Mouse (Mus musculus) stomach, embryonic 14.5 days (tissue): ENCODE measurements around the gene Smim14. TPM values are rescaled to one million over a fixed set of nuclear protein-coding genes. Genes with fewer than 3 reads are reported as not detected.

ENCODE experiments used
- ATAC-seq: fragments of 200-750 bp; cut with Nextera tagmentation; 2 replicates; pipeline ENCODE4 v1.8.0; 2017; ENCODE audit warnings: low read depth, moderate TSS enrichment; ENCODE audit not compliant: insufficient number of reproducible peaks, insufficient read depth, low FRiP score
- H3K27ac ChIP-seq: fragments of 300-500 bp; sonication (generic); 2 replicates; pipeline ENCODE4 v1.5.1; 2014; ENCODE audit warnings: mild to moderate bottlenecking, low read length, moderate library complexity, mixed read lengths
- H3K27me3 ChIP-seq: fragments of 300-500 bp; sonication (generic); 2 replicates; pipeline ENCODE4 v1.6.1; 2014; ENCODE audit warnings: low read length, control low read depth, mixed read lengths; ENCODE audit not compliant: control insufficient read depth, insufficient read depth
- H3K36me3 ChIP-seq: fragments of 300-500 bp; sonication (generic); 2 replicates; pipeline ENCODE4 v1.6.1; 2014; ENCODE audit warnings: mild to moderate bottlenecking, control low read depth, low read length, moderate library complexity, mixed read lengths; ENCODE audit not compliant: control insufficient read depth, insufficient read depth
- H3K4me1 ChIP-seq: fragments of 300-500 bp; sonication (generic); 2 replicates; pipeline ENCODE4 v1.6.1; 2014; ENCODE audit warnings: low read length, control low read depth, mixed read lengths; ENCODE audit not compliant: control insufficient read depth, insufficient read depth
- H3K4me2 ChIP-seq: fragments of 300-500 bp; sonication (generic); replicated peaks from 2 replicates; pipeline ENCODE4 v1.6.1; 2014; ENCODE audit warnings: low read depth, low read length, control low read depth
- H3K4me3 ChIP-seq: fragments of 300-500 bp; sonication (generic); 2 replicates; pipeline ENCODE4 v1.5.1; 2014; ENCODE audit warnings: low read depth, low read length, control low read depth
- H3K9ac ChIP-seq: fragments of 300-500 bp; sonication (generic); replicated peaks from 2 replicates; pipeline ENCODE4 v1.6.1; 2014; ENCODE audit warnings: low read depth, mild to moderate bottlenecking, control low read depth, low read length, moderate library complexity, mixed read lengths
- H3K9me3 ChIP-seq: fragments of 300-500 bp; sonication (generic); 2 replicates; pipeline ENCODE4 v1.6.1; 2016; ENCODE audit warnings: low read depth, low read length, control low read depth; ENCODE audit not compliant: control insufficient read depth
- WGBS: fragments of 180-500 bp; shearing (Covaris S2); extraction: QIAGEN DNeasy Blood & Tissue Kit; methylation state at CpG from one replicate; pipeline ENCODE4 v1.1.7; 2014; 5-methylcytosine and 5-hydroxymethylcytosine counted together
- polyA plus RNA-seq: library from polyadenylated mRNA; unstranded; fragments of >200 nt; fragmentation: Nextera tagmentation; extraction: Ambion mirVana; gene quantifications from 2 replicates; pipeline ENCODE4 v1.2.1, GENCODE M21; 2014

The Smim14 gene
- polyA plus RNA-seq, 1 experiment from 2014 or later: 133 TPM

DNA sequence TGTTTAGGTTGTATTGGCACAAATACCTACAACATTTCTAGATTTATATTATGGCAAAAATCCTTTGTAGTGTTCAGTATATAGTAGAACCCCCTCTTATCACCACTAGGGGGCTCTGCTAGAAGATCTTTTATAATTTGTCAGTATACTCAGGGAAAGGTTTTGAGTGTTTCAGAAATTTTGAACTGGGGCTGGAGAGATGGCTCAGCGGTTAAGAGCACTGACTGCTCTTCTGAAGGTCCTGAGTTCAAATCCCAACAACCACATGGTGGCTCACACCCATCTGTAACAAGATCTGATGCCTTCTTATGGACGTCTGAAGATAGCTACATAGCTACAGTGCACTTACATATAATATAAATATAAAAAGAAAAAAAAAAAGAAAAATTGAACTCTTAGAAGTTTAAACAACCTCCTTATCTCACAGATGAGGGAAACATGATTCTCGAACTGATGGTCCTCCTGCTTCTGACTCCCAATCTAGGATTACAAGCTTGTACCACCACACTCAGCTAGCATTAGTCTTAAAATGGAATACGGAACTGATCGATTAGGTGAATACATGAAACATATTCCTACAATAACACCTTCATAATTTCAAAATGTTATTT lies 1.4 kb downstream of the Smim14 start:
- ATAC-seq: no peak
- no peak overlapping the region for H3K27ac ChIP-seq
- no peaks in the 10 kb centered on the region; the same call in 1 of the 2 replicates for H3K36me3 ChIP-seq
- no peak overlapping the region for H3K4me3 ChIP-seq
- H3K4me2 ChIP-seq: no peak overlapping the region
- H3K9me3 ChIP-seq: no peaks in the 10 kb centered on the region
- no peak overlapping the region for H3K9ac ChIP-seq
- H3K27me3 ChIP-seq: no peaks in the 10 kb centered on the region
- peaks cover 9% of the 10 kb centered on the region for H3K4me1 ChIP-seq
- 67% methylated on average over 5 of the region's 5 CpGs for WGBS

DNA sequence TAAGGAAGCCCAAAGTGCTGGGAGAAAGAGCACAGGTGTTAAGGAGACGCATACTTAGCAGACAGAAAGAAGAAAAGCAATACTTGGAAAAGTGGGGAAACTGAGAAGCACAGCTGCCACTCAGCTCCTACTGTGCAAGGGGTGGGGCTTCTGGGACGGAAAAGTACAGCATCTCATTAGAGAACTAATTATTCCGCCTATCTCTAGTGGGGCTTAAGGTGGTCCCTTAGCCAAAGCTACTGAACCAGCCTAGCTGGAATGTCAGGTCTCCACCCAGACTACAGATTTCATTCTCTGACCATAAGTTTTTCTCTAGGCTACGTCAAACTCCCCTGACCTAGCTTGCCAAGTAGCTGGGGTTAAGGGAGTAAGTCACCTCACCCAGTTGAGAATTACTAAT lies 2.5 kb downstream of the Smim14 start:
- Histone ChIP-seq H3K9me3 (no peaks in the 10 kb centered on the region), H3K4me2 (no peak overlapping the region), H3K27me3 (no peaks in the 10 kb centered on the region), H3K27ac (no peak overlapping the region), H3K4me3 (no peak overlapping the region), H3K36me3 (no peaks in the 10 kb centered on the region; the same call in 1 of the 2 replicates), H3K4me1 (peaks cover 9% of the 10 kb centered on the region), H3K9ac (no peak overlapping the region)
- ATAC-seq: no peak
- 69% methylated on average over 4 of the region's 4 CpGs for WGBS

- ATAC-seq: no peak
- H3K9me3 ChIP-seq: no peaks in the 10 kb centered on the region
- 68% methylated on average over 3 of the region's 3 CpGs for WGBS
- no peak overlapping the region for H3K27ac ChIP-seq
- H3K36me3 ChIP-seq: no peaks in the 10 kb centered on the region; the same call in 1 of the 2 replicates
- H3K4me2 ChIP-seq: no peak overlapping the region
- peaks cover 3% of the 10 kb centered on the region; the same call in 1 of the 2 replicates for H3K4me1 ChIP-seq
- no peaks in the 10 kb centered on the region for H3K27me3 ChIP-seq
- H3K9ac ChIP-seq: no peak overlapping the region
- no peak overlapping the region for H3K4me3 ChIP-seq
These were observed 5.7 kb downstream of the Smim14 start for GRCm38 (mm10) chr5:65531283-65531682.

DNA sequence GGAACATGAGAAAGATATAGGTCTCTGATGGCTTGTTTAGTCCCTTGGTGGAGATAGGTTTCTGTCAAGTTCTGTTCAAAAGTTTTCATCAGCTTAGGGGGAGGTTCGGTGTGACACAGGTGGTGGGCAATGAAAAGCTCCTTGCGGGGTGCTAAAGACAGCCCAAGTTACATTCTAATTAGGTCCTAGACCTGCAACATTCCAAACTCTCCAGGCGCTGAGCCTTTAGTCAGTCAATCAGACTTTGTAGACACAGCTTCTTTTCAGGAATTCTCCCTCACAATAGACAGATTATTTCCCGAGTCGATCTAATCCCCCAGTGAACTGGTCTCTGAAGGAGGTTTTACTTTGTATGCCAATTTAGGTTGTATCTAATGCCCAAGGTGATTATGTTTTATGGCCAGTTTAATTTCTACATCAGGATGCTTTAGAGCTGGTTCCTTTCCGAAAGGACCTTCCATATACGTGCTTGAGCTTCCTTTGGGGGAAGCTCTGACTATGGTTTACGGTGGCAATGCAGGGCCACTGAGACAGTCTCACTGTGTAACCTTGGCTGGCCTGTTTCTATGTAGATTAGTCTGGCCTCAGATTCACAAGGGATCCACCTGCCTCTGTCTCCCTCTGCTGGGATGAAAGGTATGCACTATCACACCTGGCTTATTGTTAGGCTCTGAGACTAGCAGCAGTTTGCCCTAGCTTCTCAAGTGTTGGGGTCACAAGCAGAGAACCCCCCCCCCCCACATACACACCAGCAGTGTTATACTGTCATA lies 11.1 kb downstream of the Smim14 start:
- H3K36me3 ChIP-seq: no peaks in the 10 kb centered on the region
- no peak overlapping the region for H3K9ac ChIP-seq
- no peak overlapping the region for H3K27ac ChIP-seq
- H3K27me3 ChIP-seq: no peaks in the 10 kb centered on the region
- no peak for ATAC-seq
- H3K4me1 ChIP-seq: no peaks in the 10 kb centered on the region
- no peak overlapping the region for H3K4me2 ChIP-seq
- no peaks in the 10 kb centered on the region for H3K9me3 ChIP-seq
- 20% methylated on average over 8 of the region's 8 CpGs for WGBS
- H3K4me3 ChIP-seq: no peak overlapping the region

- Histone ChIP-seq H3K27me3 (no peaks in the 10 kb centered on the region), H3K27ac (no peak overlapping the region), H3K9me3 (no peaks in the 10 kb centered on the region), H3K4me3 (no peak overlapping the region), H3K4me1 (no peaks in the 10 kb centered on the region), H3K4me2 (no peak overlapping the region), H3K36me3 (no peaks in the 10 kb centered on the region), H3K9ac (no peak overlapping the region)
- no peak for ATAC-seq
- WGBS: 77% methylated on average over 4 of the region's 4 CpGs
These were observed 12.2 kb downstream of the Smim14 start for GRCm38 (mm10) chr5:65524831-65525230.

GRCm38 (mm10) chr5:65521803-65522202 lies 15.2 kb downstream of the Smim14 start:
- WGBS: 88% methylated on average over 1 of the region's 1 CpGs
- Histone ChIP-seq H3K36me3 (no peaks in the 10 kb centered on the region), H3K9ac (no peak overlapping the region), H3K27ac (no peak overlapping the region), H3K4me3 (no peak overlapping the region), H3K4me2 (no peak overlapping the region), H3K4me1 (no peaks in the 10 kb centered on the region), H3K27me3 (no peaks in the 10 kb centered on the region), H3K9me3 (no peaks in the 10 kb centered on the region)
- ATAC-seq: no peak

- ATAC-seq: peak; percentile 86
These were observed 22.2 kb downstream of the Smim14 start for GRCm38 (mm10) chr5:65514635-65515278.

GRCm38 (mm10) chr5:65513506-65513905 lies 23.5 kb downstream of the Smim14 start:
- WGBS: 78% methylated on average over 3 of the region's 3 CpGs
- Histone ChIP-seq H3K9me3 (no peaks in the 10 kb centered on the region), H3K36me3 (no peaks in the 10 kb centered on the region), H3K9ac (no peak overlapping the region), H3K27ac (no peak overlapping the region), H3K27me3 (no peaks in the 10 kb centered on the region), H3K4me3 (no peak overlapping the region), H3K4me2 (no peak overlapping the region), H3K4me1 (no peaks in the 10 kb centered on the region)
- no peak for ATAC-seq

More at GRCm38 (mm10) chr5:65514635-65515278, 22.2 kb downstream of the Smim14 start:
- Histone ChIP-seq H3K9me3 (no peaks in the 10 kb centered on the region), H3K9ac (no peak overlapping the region), H3K4me1 (no peaks in the 10 kb centered on the region), H3K4me2 (no peak overlapping the region), H3K36me3 (no peaks in the 10 kb centered on the region), H3K27ac (peak overlapping the region; percentile 17; the same call in 1 of the 2 replicates), H3K4me3 (no peak overlapping the region), H3K27me3 (no peaks in the 10 kb centered on the region)
- WGBS: 31% methylated on average over 5 of the region's 5 CpGs
